Mouse (Mus musculus): ENCODE results near the gene Tmem79.
"Not testable (repeated sequence)": the region's sequence is repeated elsewhere in the genome, so short reads cannot be mapped to it uniquely, and the experiment has no call there.

GRCm38 (mm10) chr3:88382383-88382782 lies 46.4 kb upstream of the Tmem79 start:
- not testable (repeated sequence) for TF ChIP-seq EP300, CTCF (IDR thresholded peaks at IDR 0.05; ENCODE audit: low read depth)

All from liver, postnatal 0 days (tissue).